Mouse (Mus musculus): ENCODE measurements around the gene Lrp5. TPM values are rescaled to one million over a fixed set of nuclear protein-coding genes. Genes with fewer than 3 reads are reported as not detected.
A peak's percentile ranks its signal among the peaks of the same experiment; 100 is the strongest.

Gene Lrp5
- polyA plus RNA-seq, 1 experiment from 2014 or later, result 5.3 TPM

DNA sequence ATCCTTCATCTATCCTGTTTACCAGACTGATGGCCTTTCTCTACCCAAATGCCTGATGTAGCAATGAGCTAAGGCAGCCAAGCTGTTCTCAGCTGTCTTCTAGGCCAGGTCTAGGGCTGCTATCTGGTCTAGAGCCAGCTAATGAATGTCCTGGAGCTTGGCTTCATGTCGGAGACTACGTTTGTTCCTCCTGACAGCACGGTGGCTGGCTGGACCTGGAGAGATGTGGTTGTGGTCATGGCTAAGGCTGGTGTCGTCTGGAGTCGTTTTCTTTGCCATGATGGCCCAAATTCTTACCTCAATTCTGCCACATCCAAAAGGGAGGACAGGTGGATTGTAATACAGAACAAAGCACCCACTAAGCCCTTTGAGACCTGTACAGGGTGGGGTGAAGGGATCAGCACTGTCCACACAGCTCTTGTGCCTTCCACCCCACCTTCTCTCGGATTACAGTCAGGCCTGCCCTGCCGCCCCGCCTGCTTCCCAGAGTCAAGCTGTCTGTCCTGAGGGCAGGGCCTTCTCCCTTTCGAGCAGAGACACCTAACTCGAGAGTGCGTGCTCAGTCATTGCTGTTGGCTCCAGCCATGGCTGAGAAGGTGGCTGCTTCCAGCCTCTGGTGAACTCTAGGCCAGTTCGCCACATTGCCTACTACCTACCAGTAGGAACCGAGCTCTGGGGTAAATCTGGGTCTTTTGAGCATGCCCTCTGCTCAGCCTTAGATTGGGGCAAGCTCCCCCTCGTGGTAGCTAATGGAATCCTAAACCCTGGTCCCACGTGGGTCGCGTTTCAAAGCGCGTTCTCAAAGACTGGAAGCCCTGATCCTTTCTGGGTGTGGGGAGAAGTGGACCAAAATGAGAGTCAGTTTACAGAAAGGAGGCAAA is 32.4 kb upstream of the Lrp5 start:
- Histone ChIP-seq H3K4me1 (ENCODE audit: control insufficient read depth, insufficient read depth, low read length) (peaks cover 4% of the 10 kb centered on the region; the same call in 1 of the 2 replicates), H3K4me3 (ENCODE audit: low read depth, low read length) (peak overlapping the region; percentile 49), H3K27ac (ENCODE audit: low read depth, low read length) (no peak overlapping the region), H3K4me2 (peak overlapping the region; percentile 91), H3K27me3 (ENCODE audit: control insufficient read depth, insufficient read depth, low read length) (no peaks in the 10 kb centered on the region), H3K9ac (ENCODE audit: low read depth, low read length) (peak overlapping the region; percentile 68), H3K36me3 (ENCODE audit: control insufficient read depth, insufficient read depth, low read length) (peaks cover 17% of the 10 kb centered on the region), H3K9me3 (replicated peaks; ENCODE audit: control insufficient read depth, low read length) (no peaks in the 10 kb centered on the region)
- 37% methylated on average over 19 of the region's 19 CpGs for WGBS (ENCODE audit: insufficient replicate concordance)
- ATAC-seq (replicated peaks; ENCODE audit: insufficient number of reproducible peaks, low FRiP score, low TSS enrichment), result peak; percentile 56; the same call in 1 of the 2 replicates

DNA sequence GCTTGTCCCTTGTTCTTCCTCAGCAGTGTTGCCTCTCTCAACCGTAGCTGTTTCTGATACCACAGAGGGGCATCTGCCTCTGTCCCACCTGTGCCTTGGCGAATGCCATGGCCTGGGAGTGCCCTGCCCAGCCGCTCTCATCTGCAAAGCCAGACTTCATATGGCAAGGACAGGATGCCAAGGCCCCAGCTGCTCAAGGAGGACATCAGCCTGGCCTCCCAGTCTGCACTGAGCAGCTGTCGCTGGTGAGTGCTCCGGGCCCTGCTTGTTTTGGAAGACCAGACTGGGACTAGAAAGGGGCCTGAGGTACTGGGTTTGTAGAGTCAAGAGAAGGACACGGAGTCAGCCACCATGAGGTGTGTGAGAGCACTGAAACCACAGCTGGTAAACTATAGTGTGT is 28.0 kb upstream of the Lrp5 start:
- H3K36me3 ChIP-seq (ENCODE audit: control insufficient read depth, insufficient read depth, low read length), result peaks cover 21% of the 10 kb centered on the region
- no peak overlapping the region for H3K27ac ChIP-seq (ENCODE audit: low read depth, low read length)
- no peaks in the 10 kb centered on the region for H3K9me3 ChIP-seq (replicated peaks; ENCODE audit: control insufficient read depth, low read length)
- H3K4me3 ChIP-seq (ENCODE audit: low read depth, low read length), result no peak overlapping the region
- H3K4me2 ChIP-seq, result no peak overlapping the region
- 92% methylated on average over 6 of the region's 6 CpGs for WGBS (ENCODE audit: insufficient replicate concordance)
- no peak overlapping the region for H3K9ac ChIP-seq (ENCODE audit: low read depth, low read length)
- no peaks in the 10 kb centered on the region for H3K27me3 ChIP-seq (ENCODE audit: control insufficient read depth, insufficient read depth, low read length)
- no peak for ATAC-seq (replicated peaks; ENCODE audit: insufficient number of reproducible peaks, low FRiP score, low TSS enrichment)
- H3K4me1 ChIP-seq (ENCODE audit: control insufficient read depth, insufficient read depth, low read length), result peaks cover 5% of the 10 kb centered on the region; the same call in 1 of the 2 replicates

DNA sequence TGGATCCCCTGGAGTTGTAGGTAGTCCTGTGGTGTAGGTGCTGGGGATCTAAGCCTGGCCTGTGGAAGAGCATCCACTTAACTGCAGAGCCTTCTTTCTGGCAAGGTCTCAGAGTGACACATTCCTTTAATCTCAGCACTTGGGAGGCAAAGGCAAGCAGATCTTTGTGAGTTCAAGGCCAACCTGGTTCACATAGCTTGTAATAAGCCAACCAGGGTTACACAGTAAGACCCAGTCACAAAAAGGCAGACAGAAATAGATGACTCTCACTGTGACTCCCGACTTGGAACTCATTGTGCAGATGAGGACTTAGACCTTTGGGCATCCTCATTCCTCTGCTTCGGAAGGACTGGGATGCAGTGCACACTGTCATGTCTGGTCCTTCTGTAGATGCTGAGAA is 24.1 kb upstream of the Lrp5 start:
- 86% methylated on average over 2 of the region's 2 CpGs for WGBS (ENCODE audit: insufficient replicate concordance)

DNA sequence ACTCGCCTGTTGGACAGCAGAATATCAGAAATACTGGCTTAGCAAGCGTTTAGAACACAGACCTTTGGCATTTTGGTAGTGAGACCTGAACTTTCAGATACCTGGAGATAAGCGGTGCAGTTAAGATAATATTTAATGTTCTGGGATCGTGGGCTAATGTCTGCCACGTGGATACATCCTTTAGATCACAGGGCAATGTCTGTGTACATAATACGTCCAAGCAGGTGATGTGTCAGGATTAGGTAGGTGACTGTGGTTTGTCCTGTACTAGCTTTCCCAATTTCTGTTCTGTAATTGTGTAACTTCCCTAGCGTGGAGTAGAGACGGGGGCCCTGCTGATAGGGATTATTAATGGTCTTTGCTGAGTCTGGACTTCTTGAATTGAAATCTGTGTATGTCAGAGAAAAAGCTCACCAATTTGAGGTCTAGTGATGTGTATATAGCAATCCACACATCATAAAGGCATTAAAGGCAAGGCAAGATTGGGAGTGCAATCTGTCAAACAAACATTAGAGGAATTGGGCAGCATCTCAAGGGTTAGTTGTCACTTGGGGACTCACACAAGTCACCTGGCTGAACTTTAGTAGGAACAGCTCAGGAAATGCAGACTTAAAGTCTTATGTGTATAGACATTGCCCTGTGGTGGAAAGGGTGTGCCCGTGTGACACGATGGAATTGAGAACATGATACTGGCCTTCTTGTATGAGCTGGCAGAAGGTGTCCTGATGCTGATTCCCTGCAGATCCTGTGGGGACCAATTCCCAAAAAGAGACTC is 22.8 kb upstream of the Lrp5 start:
- Histone ChIP-seq H3K4me3 (ENCODE audit: low read depth, low read length) (peak overlapping the region; percentile 70), H3K9ac (ENCODE audit: low read depth, low read length) (peak overlapping the region; percentile 78), H3K27ac (ENCODE audit: low read depth, low read length) (no peak overlapping the region), H3K36me3 (ENCODE audit: control insufficient read depth, insufficient read depth, low read length) (0 out of 2 replicates have a peak, but pooled peaks cover 4% of the 10 kb centered on the region), H3K27me3 (ENCODE audit: control insufficient read depth, insufficient read depth, low read length) (no peaks in the 10 kb centered on the region), H3K9me3 (replicated peaks; ENCODE audit: control insufficient read depth, low read length) (no peaks in the 10 kb centered on the region), H3K4me1 (ENCODE audit: control insufficient read depth, insufficient read depth, low read length) (peaks cover 8% of the 10 kb centered on the region; the same call in 1 of the 2 replicates), H3K4me2 (peak overlapping the region; percentile 81)
- ATAC-seq (replicated peaks; ENCODE audit: insufficient number of reproducible peaks, low FRiP score, low TSS enrichment), result no peak
- 38% methylated on average over 10 of the region's 10 CpGs for WGBS (ENCODE audit: insufficient replicate concordance)

More for the DNA sequence above, 24.1 kb upstream of the Lrp5 start:
- H3K36me3 ChIP-seq (ENCODE audit: control insufficient read depth, insufficient read depth, low read length), result 0 out of 2 replicates have a peak, but pooled peaks cover 7% of the 10 kb centered on the region
- no peak overlapping the region for H3K4me3 ChIP-seq (ENCODE audit: low read depth, low read length)
- no peak overlapping the region for H3K9ac ChIP-seq (ENCODE audit: low read depth, low read length)
- H3K27ac ChIP-seq (ENCODE audit: low read depth, low read length), result no peak overlapping the region
- H3K27me3 ChIP-seq (ENCODE audit: control insufficient read depth, insufficient read depth, low read length), result no peaks in the 10 kb centered on the region
- no peak overlapping the region for H3K4me2 ChIP-seq
- ATAC-seq (replicated peaks; ENCODE audit: insufficient number of reproducible peaks, low FRiP score, low TSS enrichment), result no peak
- H3K9me3 ChIP-seq (replicated peaks; ENCODE audit: control insufficient read depth, low read length), result no peaks in the 10 kb centered on the region
- H3K4me1 ChIP-seq (ENCODE audit: control insufficient read depth, insufficient read depth, low read length), result peaks cover 8% of the 10 kb centered on the region; the same call in 1 of the 2 replicates

DNA sequence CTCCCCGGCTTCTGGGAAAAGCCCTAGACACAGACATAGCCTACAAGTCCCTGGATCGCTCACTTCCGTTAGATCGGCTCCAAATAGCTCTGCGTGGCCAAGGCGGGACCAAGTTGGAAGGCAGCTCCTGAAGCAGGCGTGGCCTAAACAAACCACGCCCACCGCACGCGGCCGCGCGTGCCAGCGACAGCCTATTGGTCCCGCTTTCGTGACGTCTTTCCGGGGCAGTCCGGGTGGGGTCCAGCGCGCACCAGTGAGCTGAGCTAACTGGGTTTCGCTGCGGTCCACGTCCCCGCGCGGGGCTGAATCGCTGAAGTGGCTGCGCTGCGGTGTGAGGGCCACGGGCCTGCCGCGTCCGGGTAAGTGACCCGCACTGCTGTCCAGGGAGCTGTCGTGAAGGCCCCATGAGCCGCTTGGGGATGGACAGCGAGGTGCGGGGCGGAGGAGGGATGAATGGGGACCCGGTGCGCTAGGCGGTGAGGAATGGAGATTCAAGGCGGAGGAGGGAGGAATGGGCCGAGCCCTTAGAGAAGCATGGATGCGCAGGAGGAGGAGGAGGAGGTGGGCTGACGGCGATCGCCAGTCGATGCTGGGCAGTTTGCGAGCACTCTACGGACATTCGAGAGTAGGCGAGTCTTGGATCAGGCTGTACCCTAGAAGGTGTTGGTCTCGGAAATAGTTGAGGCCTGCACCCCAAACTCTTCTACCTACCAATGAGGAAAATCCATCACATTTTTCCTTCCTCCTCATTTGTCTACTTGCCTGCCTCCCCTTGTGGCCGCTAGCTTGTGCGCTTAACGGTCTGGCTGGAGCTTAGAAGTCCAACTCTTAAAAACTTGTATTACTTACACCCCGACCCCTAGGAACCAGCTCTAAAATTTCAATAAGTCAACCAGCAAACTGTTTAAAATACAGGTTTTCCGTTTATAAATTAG is 22.0 kb upstream of the Lrp5 start, which contains the start of gene 1810055G02Rik:
TSS of gene 1810055G02Rik (plus strand) at position 216 of the 935 bp plus-strand sequence.
- Histone ChIP-seq H3K27me3 (ENCODE audit: control insufficient read depth, insufficient read depth, low read length) (no peaks in the 10 kb centered on the region), H3K27ac (ENCODE audit: low read depth, low read length) (peak within 1 kb of the TSS; percentile 71), H3K36me3 (ENCODE audit: control insufficient read depth, insufficient read depth, low read length) (0 out of 2 replicates have a peak, but pooled peaks cover 4% of the 10 kb centered on the region), H3K4me1 (ENCODE audit: control insufficient read depth, insufficient read depth, low read length) (peaks cover 8% of the 10 kb centered on the region; the same call in 1 of the 2 replicates), H3K9me3 (replicated peaks; ENCODE audit: control insufficient read depth, low read length) (no peaks in the 10 kb centered on the region), H3K4me2 (peak within 1 kb of the TSS; percentile 81), H3K4me3 (ENCODE audit: low read depth, low read length) (peak within 1 kb of the TSS; percentile 70), H3K9ac (ENCODE audit: low read depth, low read length) (peak within 1 kb of the TSS; percentile 78)
- WGBS (ENCODE audit: insufficient replicate concordance), result under 1% methylated on average over 61 of the region's 61 CpGs
- peak; percentile 96 for ATAC-seq (replicated peaks; ENCODE audit: insufficient number of reproducible peaks, low FRiP score, low TSS enrichment)

DNA sequence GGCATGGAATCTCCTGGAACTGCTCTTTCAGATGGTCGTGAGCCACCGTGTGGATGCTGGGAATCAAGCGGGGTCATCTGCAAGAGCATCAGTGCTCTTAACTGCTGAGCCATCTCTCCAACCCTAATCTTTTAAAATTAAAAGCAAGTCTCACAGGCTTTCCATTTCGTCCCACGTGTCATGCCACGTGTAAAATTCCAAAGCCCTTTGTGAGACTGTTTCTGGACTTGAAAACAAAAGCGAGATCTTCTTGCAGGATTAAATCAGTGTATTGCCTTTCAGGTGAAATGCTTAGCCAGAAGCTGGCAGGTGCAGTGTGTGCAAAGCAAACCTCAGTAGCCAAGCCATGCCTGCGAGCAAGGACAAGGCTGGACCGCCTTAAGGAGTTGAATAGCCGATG is 21.2 kb upstream of the Lrp5 start:
- Histone ChIP-seq H3K9me3 (replicated peaks; ENCODE audit: control insufficient read depth, low read length) (no peaks in the 10 kb centered on the region), H3K9ac (ENCODE audit: low read depth, low read length) (peak overlapping the region; percentile 75), H3K4me2 (peak overlapping the region; percentile 81), H3K4me3 (ENCODE audit: low read depth, low read length) (peak overlapping the region; percentile 70), H3K4me1 (ENCODE audit: control insufficient read depth, insufficient read depth, low read length) (peaks cover 8% of the 10 kb centered on the region; the same call in 1 of the 2 replicates), H3K27ac (ENCODE audit: low read depth, low read length) (peak overlapping the region; percentile 70), H3K27me3 (ENCODE audit: control insufficient read depth, insufficient read depth, low read length) (no peaks in the 10 kb centered on the region), H3K36me3 (ENCODE audit: control insufficient read depth, insufficient read depth, low read length) (0 out of 2 replicates have a peak, but pooled peaks cover 4% of the 10 kb centered on the region)
- ATAC-seq (replicated peaks; ENCODE audit: insufficient number of reproducible peaks, low FRiP score, low TSS enrichment), result no peak
- WGBS (ENCODE audit: insufficient replicate concordance), result 41% methylated on average over 10 of the region's 10 CpGs

DNA sequence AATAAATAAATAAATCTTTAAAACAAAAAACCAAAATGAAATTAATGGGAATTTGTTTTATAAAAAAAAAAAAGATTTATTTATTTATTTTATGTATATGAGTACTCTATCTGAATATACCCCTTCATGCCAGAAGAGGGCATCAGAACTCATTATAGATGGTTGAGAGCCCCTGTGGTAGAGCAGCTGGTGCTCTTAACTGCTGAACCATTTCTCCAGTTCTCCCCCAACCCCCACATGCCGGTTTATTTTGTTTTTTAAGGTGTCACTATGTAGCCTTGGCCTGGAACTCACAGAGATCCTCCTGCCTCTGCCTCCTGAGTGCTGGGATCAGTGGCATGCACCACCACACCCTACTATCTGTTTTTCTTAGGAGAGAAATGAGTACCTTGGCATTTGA is 19.9 kb upstream of the Lrp5 start:
- no peak for ATAC-seq (replicated peaks; ENCODE audit: insufficient number of reproducible peaks, low FRiP score, low TSS enrichment)
- Histone ChIP-seq H3K9ac (ENCODE audit: low read depth, low read length) (no peak overlapping the region), H3K36me3 (ENCODE audit: control insufficient read depth, insufficient read depth, low read length) (no peaks in the 10 kb centered on the region), H3K27ac (ENCODE audit: low read depth, low read length) (no peak overlapping the region), H3K4me1 (ENCODE audit: control insufficient read depth, insufficient read depth, low read length) (peaks cover 8% of the 10 kb centered on the region; the same call in 1 of the 2 replicates), H3K4me2 (no peak overlapping the region), H3K4me3 (ENCODE audit: low read depth, low read length) (no peak overlapping the region), H3K9me3 (replicated peaks; ENCODE audit: control insufficient read depth, low read length) (no peaks in the 10 kb centered on the region), H3K27me3 (ENCODE audit: control insufficient read depth, insufficient read depth, low read length) (no peaks in the 10 kb centered on the region)
- 43% methylated on average over 1 of the region's 1 CpGs for WGBS (ENCODE audit: insufficient replicate concordance)

Data from heart, embryonic 11.5 days (tissue).